Comparison of ENCODE assay signal across 8 mouse cellular contexts in genomic region chr9:57643169-57643855, GRCm38 (mm10). TPM values are rescaled to one million over a fixed set of nuclear protein-coding genes. Genes with fewer than 3 reads are reported as not detected.
DNase-seq lines count a peak whose midpoint lies in the region; ATAC-seq lines count a peak whose summit lies in the region.

No protein-coding gene starts in this region.

- H3K4me1 ChIP-seq in heart, embryonic 12.5 days (replicated peaks), result peaks cover 67% of the 10 kb centered on the region
- H3K4me1 ChIP-seq in embryonic facial prominence, embryonic 14.5 days (ENCODE audit: control insufficient read depth, insufficient read depth, low read length), result peaks cover 45% of the 10 kb centered on the region

- H3K36me3 ChIP-seq in heart, embryonic 12.5 days, result peaks cover 5% of the 10 kb centered on the region; the same call in 1 of the 2 replicates
- H3K36me3 ChIP-seq in embryonic facial prominence, embryonic 14.5 days (ENCODE audit: control insufficient read depth, insufficient read depth, low read length), result 0 out of 2 replicates have a peak, but pooled peaks cover 7% of the 10 kb centered on the region
- H3K36me3 ChIP-seq in macrophage (ENCODE audit: inconsistent target), result 0 out of 2 replicates have a peak, but pooled peaks cover 5% of the 10 kb centered on the region

- peak overlapping the region; percentile 90 for H3K4me2 ChIP-seq in heart, embryonic 12.5 days
- H3K4me2 ChIP-seq in embryonic facial prominence, embryonic 14.5 days (ENCODE audit: low read depth, low read length), result peak overlapping the region; percentile 83

- H3K9ac ChIP-seq in heart, embryonic 12.5 days, result peak overlapping the region; percentile 100
- H3K9ac ChIP-seq in embryonic facial prominence, embryonic 14.5 days (ENCODE audit: low read depth, low read length), result peak overlapping the region; percentile 96

- no peaks in the 10 kb centered on the region for H3K27me3 ChIP-seq in heart, embryonic 12.5 days (replicated peaks)
- no peaks in the 10 kb centered on the region for H3K27me3 ChIP-seq in embryonic facial prominence, embryonic 14.5 days (replicated peaks; ENCODE audit: control insufficient read depth, insufficient read depth, low read length)

- intact Hi-C loops in heart, postnatal 14 days (cut with DNase I), result no loop called here

- WGBS in heart, embryonic 12.5 days, result 77% methylated on average over 9 of the region's 9 CpGs
- WGBS in embryonic facial prominence, embryonic 14.5 days, result 57% methylated on average over 9 of the region's 9 CpGs
- WGBS in macrophage (ENCODE audit: missing documents), result 9% methylated on average over 9 of the region's 9 CpGs

- no peak for DNase-seq in heart, postnatal 14 days
- DNase-seq in embryonic facial prominence, embryonic 14.5 days (ENCODE audit: low spot score), result no peak
- peak; percentile 55 for DNase-seq in kidney, adult 11 months
- no peak for DNase-seq in c-Kit-positive CD71-positive TER-119-positive erythroid progenitor cells, embryonic 14.5 days (ENCODE audit: low spot score)
- no peak for DNase-seq in layer of hippocampus, adult 18-20 months (ENCODE audit: low spot score in 2 of 2)
- no peak for DNase-seq in gastrocnemius, adult 8-10 months (ENCODE audit: low spot score in 2 of 2)

- 0 out of 2 replicates have a peak overlapping the region, but pooled peaks have one; percentile 12 for H3K27ac ChIP-seq in heart, embryonic 12.5 days (ENCODE audit: poor library complexity, severe bottlenecking)
- H3K27ac ChIP-seq in embryonic facial prominence, embryonic 14.5 days (replicated peaks; ENCODE audit: low read depth, low read length), result 0 out of 2 replicates have a peak overlapping the region, but pooled peaks have one; percentile 13
- H3K27ac ChIP-seq in macrophage, result peak overlapping the region; percentile 93

- no peaks in the 10 kb centered on the region for H3K9me3 ChIP-seq in heart, embryonic 12.5 days (replicated peaks)
- no peaks in the 10 kb centered on the region for H3K9me3 ChIP-seq in embryonic facial prominence, embryonic 14.5 days (ENCODE audit: control insufficient read depth, low read length)

- peak overlapping the region; percentile 98 for H3K4me3 ChIP-seq in heart, embryonic 12.5 days
- peak overlapping the region; percentile 84 for H3K4me3 ChIP-seq in embryonic facial prominence, embryonic 14.5 days (ENCODE audit: low read depth, low read length)
- peak overlapping the region; percentile 92 for H3K4me3 ChIP-seq in macrophage (ENCODE audit: inconsistent target)

- H3K79me2 ChIP-seq in macrophage (ENCODE audit: inconsistent target), result peaks cover 67% of the 10 kb centered on the region

- no peak for ATAC-seq in heart, embryonic 12.5 days (ENCODE audit: insufficient number of reproducible peaks, low FRiP score)
- ATAC-seq in embryonic facial prominence, embryonic 14.5 days (ENCODE audit: low read depth), result no peak

RNA-seq across cellular contexts. Expression of gene Csk, which starts 10.1 kb away (rescaled TPM):
- 16.4 TPM in 2 replicates for polyA plus RNA-seq in heart, embryonic 12.5 days (2016; fragmentation: Nextera tagmentation; extraction: Ambion mirVana)
- 10 to 100 TPM; 26.9 to 34.1 TPM for total RNA-seq in heart, postnatal 14 days (2021)
- 25.7 and 26.6 TPM in 2 replicates for polyA plus RNA-seq in embryonic facial prominence, embryonic 14.5 days (2014; fragmentation: Nextera tagmentation; extraction: Ambion mirVana)
- 100 to 1,000 TPM in 23 of 26 experiments, 10 to 100 TPM in 3; 76.7 to 430 (median 253) TPM for total RNA-seq in macrophage (2018; cell fraction: chromatin; rRNA removed)
- 100 to 1,000 TPM; 132 to 295 (median 192) TPM for total RNA-seq in macrophage (2018; cell fraction: cytosol; rRNA removed)
- total RNA-seq in macrophage (2018; cell fraction: nucleus; rRNA removed), result 100 to 1,000 TPM in 23 of 26 experiments, 10 to 100 TPM in 3; 70.9 to 301 (median 184) TPM
- polyA plus RNA-seq in macrophage (2018), result 144 to 160 TPM (median 149 TPM) in 3 replicates
- total RNA-seq in layer of hippocampus, adult 18-20 months (2021), result 10 to 100 TPM; 36.4 to 37.1 TPM
- 10 to 100 TPM in 1 of 4 experiments, 1 to 10 TPM in 3; 8.0 to 10.5 (median 8.8) TPM for total RNA-seq in gastrocnemius, adult 8-10 months (2022)

RNA-seq across cellular contexts. Expression of gene Lman1l, which starts 22.7 kb away (rescaled TPM):
- not detected in 2 replicates for polyA plus RNA-seq in heart, embryonic 12.5 days (2016; fragmentation: Nextera tagmentation; extraction: Ambion mirVana)
- total RNA-seq in heart, postnatal 14 days (2021), result not detected
- not detected in 2 replicates for polyA plus RNA-seq in embryonic facial prominence, embryonic 14.5 days (2014; fragmentation: Nextera tagmentation; extraction: Ambion mirVana)
- total RNA-seq in macrophage (2018; cell fraction: chromatin; rRNA removed), result 1 to 10 TPM in 2 of 26 experiments, under 1 TPM in 6, not detected in 18; 0.42 to 1.8 (median 0.63) TPM
- under 1 TPM in 1 of 26 experiments, not detected in 25; 0.05 TPM for total RNA-seq in macrophage (2018; cell fraction: cytosol; rRNA removed)
- total RNA-seq in macrophage (2018; cell fraction: nucleus; rRNA removed), result 1 to 10 TPM in 1 of 26 experiments, under 1 TPM in 5, not detected in 20; 0.28 to 1.3 (median 0.75) TPM
- polyA plus RNA-seq in macrophage (2018), result not detected in 3 replicates
- total RNA-seq in layer of hippocampus, adult 18-20 months (2021), result not detected
- total RNA-seq in gastrocnemius, adult 8-10 months (2022), result not detected

RNA-seq across cellular contexts. Expression of gene Cplx3, which starts 37.2 kb away (rescaled TPM):
- polyA plus RNA-seq in heart, embryonic 12.5 days (2016; fragmentation: Nextera tagmentation; extraction: Ambion mirVana), result not detected in 2 replicates
- not detected for total RNA-seq in heart, postnatal 14 days (2021)
- polyA plus RNA-seq in embryonic facial prominence, embryonic 14.5 days (2014; fragmentation: Nextera tagmentation; extraction: Ambion mirVana), result not detected in 2 replicates
- total RNA-seq in macrophage (2018; cell fraction: chromatin; rRNA removed), result under 1 TPM in 3 of 26 experiments, not detected in 23; 0.46 to 0.98 (median 0.76) TPM
- total RNA-seq in macrophage (2018; cell fraction: cytosol; rRNA removed), result not detected
- 1 to 10 TPM in 4 of 26 experiments, under 1 TPM in 2, not detected in 20; 0.56 to 1.2 (median 1.0) TPM for total RNA-seq in macrophage (2018; cell fraction: nucleus; rRNA removed)
- not detected in 3 replicates for polyA plus RNA-seq in macrophage (2018)
- total RNA-seq in layer of hippocampus, adult 18-20 months (2021), result 1 to 10 TPM; 1.9 to 4.7 TPM
- total RNA-seq in gastrocnemius, adult 8-10 months (2022), result not detected

RNA-seq across cellular contexts. Expression of gene Cyp1a2, which starts 40.2 kb away (rescaled TPM):
- not detected in 2 replicates for polyA plus RNA-seq in heart, embryonic 12.5 days (2016; fragmentation: Nextera tagmentation; extraction: Ambion mirVana)
- total RNA-seq in heart, postnatal 14 days (2021), result not detected
- not detected in 2 replicates for polyA plus RNA-seq in embryonic facial prominence, embryonic 14.5 days (2014; fragmentation: Nextera tagmentation; extraction: Ambion mirVana)
- not detected for total RNA-seq in macrophage (2018; cell fraction: chromatin; rRNA removed)
- not detected for total RNA-seq in macrophage (2018; cell fraction: cytosol; rRNA removed)
- total RNA-seq in macrophage (2018; cell fraction: nucleus; rRNA removed), result not detected
- not detected in 3 replicates for polyA plus RNA-seq in macrophage (2018)
- total RNA-seq in layer of hippocampus, adult 18-20 months (2021), result not detected
- total RNA-seq in gastrocnemius, adult 8-10 months (2022), result not detected

RNA-seq across cellular contexts. Expression of gene Cyp1a1, which starts 44.4 kb away (rescaled TPM):
- not detected in 2 replicates for polyA plus RNA-seq in heart, embryonic 12.5 days (2016; fragmentation: Nextera tagmentation; extraction: Ambion mirVana)
- total RNA-seq in heart, postnatal 14 days (2021), result not detected
- 0.08 TPM in 1 of 2 replicates, not detected in the other for polyA plus RNA-seq in embryonic facial prominence, embryonic 14.5 days (2014; fragmentation: Nextera tagmentation; extraction: Ambion mirVana)
- not detected for total RNA-seq in macrophage (2018; cell fraction: chromatin; rRNA removed)
- total RNA-seq in macrophage (2018; cell fraction: cytosol; rRNA removed), result under 1 TPM in 3 of 26 experiments, not detected in 23; 0.03 to 0.07 (median 0.06) TPM
- under 1 TPM in 2 of 26 experiments, not detected in 24; 0.18 to 0.62 TPM for total RNA-seq in macrophage (2018; cell fraction: nucleus; rRNA removed)
- polyA plus RNA-seq in macrophage (2018), result not detected in 3 replicates
- total RNA-seq in layer of hippocampus, adult 18-20 months (2021), result under 1 TPM; 0.12 to 0.13 TPM
- total RNA-seq in gastrocnemius, adult 8-10 months (2022), result under 1 TPM; 0.41 to 0.60 (median 0.52) TPM

Comparison
In these comparisons a context has a peak if more than half of its experiments do, and no peak if none do; other contexts are left out.
1. H3K27ac ChIP-seq: peak in every context shown above with its lines; median percentile 93 in macrophage; 13 in embryonic facial prominence, embryonic 14.5 days; 12 in heart, embryonic 12.5 days.